Mouse (Mus musculus): ENCODE results near the gene Olfr56. TPM values are rescaled to one million over a fixed set of nuclear protein-coding genes. Genes with fewer than 3 reads are reported as not detected.

Gene Olfr56
- polyA plus RNA-seq, 1 experiment: 0.21 TPM

- peaks cover 81% of the 10 kb centered on the region for H3K4me1 ChIP-seq
- H3K9me3 ChIP-seq: no peaks in the 10 kb centered on the region
- no peaks in the 10 kb centered on the region for H3K27me3 ChIP-seq (replicated peaks)
- TF ChIP-seq GATA1 (IDR thresholded peaks at IDR 0.05; ENCODE audit: borderline replicate concordance, low read length) (no peak), FLI1 (IDR thresholded peaks at IDR 0.05; ENCODE audit: low read length) (no peak)
- peaks cover 70% of the 10 kb centered on the region for H3K36me3 ChIP-seq (replicated peaks; ENCODE audit: low read length)
- peak overlapping the region; percentile 72 for H3K4me3 ChIP-seq (replicated peaks)
These were observed 121.7 kb downstream of the Olfr56 start for GRCm38 (mm10) chr11:49100409-49100808.

GRCm38 (mm10) chr11:49101500-49101899 lies 122.8 kb downstream of the Olfr56 start:
- Histone ChIP-seq H3K4me3 (replicated peaks) (no peak overlapping the region), H3K9me3 (no peaks in the 10 kb centered on the region), H3K36me3 (replicated peaks; ENCODE audit: low read length) (peaks cover 65% of the 10 kb centered on the region), H3K4me1 (peaks cover 77% of the 10 kb centered on the region), H3K27me3 (replicated peaks) (no peaks in the 10 kb centered on the region)
- TF ChIP-seq GATA1 (IDR thresholded peaks at IDR 0.05; ENCODE audit: borderline replicate concordance, low read length) (no peak), FLI1 (IDR thresholded peaks at IDR 0.05; ENCODE audit: low read length) (no peak)

GRCm38 (mm10) chr11:49103047-49103693 lies 124.5 kb downstream of the Olfr56 start:
- Histone ChIP-seq H3K9me3 (no peaks in the 10 kb centered on the region), H3K27me3 (replicated peaks) (no peaks in the 10 kb centered on the region), H3K4me3 (replicated peaks) (no peak overlapping the region), H3K36me3 (replicated peaks; ENCODE audit: low read length) (peaks cover 52% of the 10 kb centered on the region), H3K4me1 (peaks cover 80% of the 10 kb centered on the region)
- no peak for TF ChIP-seq FLI1 (IDR thresholded peaks at IDR 0.05; ENCODE audit: low read length)
- TF ChIP-seq GATA1 (IDR thresholded peaks at IDR 0.05; ENCODE audit: borderline replicate concordance, low read length): no peak

DNA sequence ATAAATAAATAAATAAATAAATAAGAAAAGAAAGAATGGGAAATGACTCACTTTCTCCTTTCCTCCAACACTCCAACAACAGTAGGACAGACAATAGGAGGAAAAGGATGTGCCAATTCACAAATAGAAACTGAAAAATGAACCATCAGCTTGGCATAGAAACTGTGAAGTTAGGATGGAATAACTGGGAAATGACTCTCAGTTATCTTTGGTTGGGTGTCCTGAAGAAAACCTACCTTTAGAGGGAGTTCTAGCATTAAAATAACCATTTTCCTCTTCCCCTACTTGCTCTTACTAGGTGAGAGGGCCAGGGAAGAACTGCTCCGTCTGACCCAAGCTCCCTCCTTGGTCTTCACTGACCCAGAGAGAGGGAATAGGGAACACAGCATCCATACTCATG lies 127.1 kb downstream of the Olfr56 start:
- Histone ChIP-seq H3K27me3 (replicated peaks) (no peaks in the 10 kb centered on the region), H3K4me1 (peaks cover 66% of the 10 kb centered on the region), H3K4me3 (replicated peaks) (no peak overlapping the region), H3K9me3 (no peaks in the 10 kb centered on the region), H3K36me3 (replicated peaks; ENCODE audit: low read length) (peaks cover 36% of the 10 kb centered on the region)
- no peak for TF ChIP-seq GATA1 (IDR thresholded peaks at IDR 0.05; ENCODE audit: borderline replicate concordance, low read length)
- TF ChIP-seq FLI1 (IDR thresholded peaks at IDR 0.05; ENCODE audit: low read length): no peak

- Histone ChIP-seq H3K27me3 (replicated peaks) (no peaks in the 10 kb centered on the region), H3K4me1 (peaks cover 48% of the 10 kb centered on the region), H3K9me3 (no peaks in the 10 kb centered on the region), H3K36me3 (replicated peaks; ENCODE audit: low read length) (peaks cover 21% of the 10 kb centered on the region), H3K4me3 (replicated peaks) (no peak overlapping the region)
- no peak for TF ChIP-seq GATA1 (IDR thresholded peaks at IDR 0.05; ENCODE audit: borderline replicate concordance, low read length)
- no peak for TF ChIP-seq FLI1 (IDR thresholded peaks at IDR 0.05; ENCODE audit: low read length)
These were observed 129.2 kb downstream of the Olfr56 start for GRCm38 (mm10) chr11:49107650-49108537.

GRCm38 (mm10) chr11:49108833-49109232 lies 130.1 kb downstream of the Olfr56 start:
- H3K9me3 ChIP-seq: no peaks in the 10 kb centered on the region
- H3K4me1 ChIP-seq: peaks cover 48% of the 10 kb centered on the region
- H3K4me3 ChIP-seq (replicated peaks): no peak overlapping the region
- H3K27me3 ChIP-seq (replicated peaks): no peaks in the 10 kb centered on the region
- peaks cover 23% of the 10 kb centered on the region for H3K36me3 ChIP-seq (replicated peaks; ENCODE audit: low read length)
- TF ChIP-seq GATA1 (IDR thresholded peaks at IDR 0.05; ENCODE audit: borderline replicate concordance, low read length): no peak
- TF ChIP-seq FLI1 (IDR thresholded peaks at IDR 0.05; ENCODE audit: low read length): no peak

GRCm38 (mm10) chr11:49111000-49111399 lies 132.3 kb downstream of the Olfr56 start:
- no peaks in the 10 kb centered on the region for H3K27me3 ChIP-seq (replicated peaks)
- peaks cover 54% of the 10 kb centered on the region for H3K4me1 ChIP-seq
- no peak overlapping the region for H3K4me3 ChIP-seq (replicated peaks)
- TF ChIP-seq FLI1 (IDR thresholded peaks at IDR 0.05; ENCODE audit: low read length): no peak
- TF ChIP-seq GATA1 (IDR thresholded peaks at IDR 0.05; ENCODE audit: borderline replicate concordance, low read length): no peak
- peaks cover 22% of the 10 kb centered on the region for H3K36me3 ChIP-seq (replicated peaks; ENCODE audit: low read length)
- no peaks in the 10 kb centered on the region for H3K9me3 ChIP-seq

DNA sequence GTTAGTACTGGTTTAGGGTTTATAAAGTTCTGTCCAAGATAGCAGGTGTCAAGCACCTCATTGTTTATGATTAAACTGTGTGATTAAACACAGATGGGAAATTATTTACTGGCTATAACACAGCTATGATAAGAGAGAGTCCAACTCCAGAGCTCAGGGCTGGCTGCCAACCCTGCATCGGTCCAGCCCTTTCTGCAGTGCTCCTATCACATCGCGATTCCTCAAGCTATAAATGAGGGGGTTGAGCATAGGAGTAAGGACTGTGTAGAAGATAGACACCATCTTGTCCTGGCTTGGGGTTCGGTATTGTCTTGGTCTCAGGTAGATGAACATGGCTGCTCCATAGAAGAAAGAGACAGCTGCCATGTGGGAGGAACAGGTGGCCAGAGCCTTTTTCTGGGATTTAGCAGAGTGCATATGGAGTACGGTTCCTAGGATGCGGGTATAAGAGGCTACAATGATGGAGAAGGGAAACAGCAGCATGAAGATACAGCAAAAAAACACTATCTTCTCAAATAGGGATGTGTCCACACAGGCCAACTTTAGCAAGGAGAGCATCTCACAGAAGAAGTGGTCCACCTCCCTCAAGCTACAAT lies 134.0 kb downstream of the Olfr56 start:
- peaks cover 21% of the 10 kb centered on the region for H3K36me3 ChIP-seq (replicated peaks; ENCODE audit: low read length)
- no peak overlapping the region for H3K4me3 ChIP-seq (replicated peaks)
- H3K27me3 ChIP-seq (replicated peaks): no peaks in the 10 kb centered on the region
- peaks cover 40% of the 10 kb centered on the region for H3K4me1 ChIP-seq
- TF ChIP-seq FLI1 (IDR thresholded peaks at IDR 0.05; ENCODE audit: low read length) (no peak), GATA1 (IDR thresholded peaks at IDR 0.05; ENCODE audit: borderline replicate concordance, low read length) (no peak)
- no peaks in the 10 kb centered on the region for H3K9me3 ChIP-seq

DNA sequence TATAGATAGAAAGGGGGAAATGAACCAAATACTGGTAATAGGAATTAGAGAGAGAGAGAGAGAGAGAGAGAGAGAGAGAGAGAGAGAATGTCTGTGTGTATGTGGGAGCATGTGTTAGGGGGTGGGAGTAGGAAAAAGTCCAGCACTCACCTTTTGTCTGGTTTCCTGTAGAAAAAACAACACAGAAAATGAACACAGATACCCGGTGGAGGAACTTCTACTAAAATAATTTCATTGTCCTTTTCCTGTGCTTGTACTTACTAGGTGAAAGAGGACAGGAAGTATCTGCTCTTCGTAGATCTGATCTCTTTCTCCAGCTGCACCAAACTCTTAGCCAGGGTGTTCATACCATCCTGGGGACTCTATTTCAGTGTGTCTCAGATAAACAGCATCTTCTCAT lies 135.5 kb downstream of the Olfr56 start:
- Histone ChIP-seq H3K4me1 (peaks cover 31% of the 10 kb centered on the region), H3K36me3 (replicated peaks; ENCODE audit: low read length) (peaks cover 30% of the 10 kb centered on the region), H3K27me3 (replicated peaks) (no peaks in the 10 kb centered on the region), H3K4me3 (replicated peaks) (no peak overlapping the region), H3K9me3 (no peaks in the 10 kb centered on the region)
- TF ChIP-seq GATA1 (IDR thresholded peaks at IDR 0.05; ENCODE audit: borderline replicate concordance, low read length) (no peak), FLI1 (IDR thresholded peaks at IDR 0.05; ENCODE audit: low read length) (no peak)

DNA sequence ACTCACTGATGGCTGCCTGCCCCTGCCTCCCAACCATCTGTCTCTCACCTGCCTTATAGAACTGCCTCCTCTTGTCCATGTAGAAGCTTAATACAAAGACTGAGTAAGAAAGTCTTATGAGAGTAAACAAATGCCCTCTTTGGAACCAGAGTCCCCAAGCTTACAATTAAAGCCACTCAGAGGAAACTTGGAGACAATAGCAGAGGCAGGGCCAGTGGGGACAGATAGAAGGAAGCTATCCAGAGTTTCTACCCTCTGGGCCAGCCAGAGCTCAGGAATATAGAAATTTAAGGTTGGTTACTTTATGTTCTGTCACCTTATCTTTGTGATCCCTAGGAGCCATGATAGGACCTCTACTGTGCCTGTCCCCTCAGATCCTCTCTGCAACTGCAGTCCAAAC lies 136.1 kb downstream of the Olfr56 start, which contains the start of gene Olfr1396:
Gene Olfr1396 (minus strand): TSS at position 101 of the 400 bp plus-strand sequence.
- TF ChIP-seq GATA1 (IDR thresholded peaks at IDR 0.05; ENCODE audit: borderline replicate concordance, low read length): no peak
- no peak for TF ChIP-seq FLI1 (IDR thresholded peaks at IDR 0.05; ENCODE audit: low read length)
- Histone ChIP-seq H3K9me3 (no peaks in the 10 kb centered on the region), H3K27me3 (replicated peaks) (no peaks in the 10 kb centered on the region), H3K36me3 (replicated peaks; ENCODE audit: low read length) (peaks cover 35% of the 10 kb centered on the region), H3K4me3 (replicated peaks) (no peak within 1 kb of the TSS), H3K4me1 (peaks cover 28% of the 10 kb centered on the region)
